Mouse (Mus musculus) liver, adult 2 months (tissue): Measurements from ENCODE around the gene Cisd2.

ENCODE experiments used
- CTCF ChIP-seq: fragments of 200-500 bp; IDR thresholded peaks from 2 replicates; pipeline ENCODE4 v1.5.1; 2011; ENCODE audit warnings: low read depth, low read length, control low read depth
- POLR2A ChIP-seq: fragments of 200-500 bp; IDR thresholded peaks from 2 replicates; pipeline ENCODE4 v1.6.1; 2011; ENCODE audit warnings: low read length, control low read depth; ENCODE audit not compliant: insufficient read depth; ENCODE audit errors: extremely low read depth

GRCm38 (mm10) chr3:135436901-135437616, 13.3 kb upstream of the Cisd2 start:
- TF ChIP-seq CTCF (no peak), POLR2A (no peak)
